Mouse (Mus musculus): ENCODE data around the gene Tom1l2. TPM values are rescaled to one million over a fixed set of nuclear protein-coding genes. Genes with fewer than 3 reads are reported as not detected.

Gene Tom1l2
- polyA plus RNA-seq, 1 experiment from 2014 or later = 21.2 TPM

DNA sequence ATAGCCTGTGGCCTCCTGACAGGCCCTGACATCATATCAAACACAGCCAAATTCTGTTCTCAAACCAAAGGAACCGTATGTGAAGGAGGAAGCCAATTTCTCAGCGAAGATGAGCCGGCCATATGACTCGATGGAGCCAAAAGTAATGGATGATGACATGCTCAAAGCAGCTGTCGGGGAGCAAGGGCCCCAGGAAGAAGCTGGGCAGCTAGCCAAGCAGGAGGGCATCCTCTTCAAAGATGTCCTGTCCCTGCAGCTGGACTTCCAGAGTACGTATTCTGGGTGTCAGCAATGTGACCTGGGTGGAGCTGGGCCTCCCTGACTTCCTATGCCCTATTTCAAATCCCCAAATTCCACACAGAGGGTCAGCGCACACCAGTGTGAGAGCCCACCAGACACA is 5.8 kb upstream of the Tom1l2 start:
- 86% methylated on average over 7 of the region's 7 CpGs for WGBS

DNA sequence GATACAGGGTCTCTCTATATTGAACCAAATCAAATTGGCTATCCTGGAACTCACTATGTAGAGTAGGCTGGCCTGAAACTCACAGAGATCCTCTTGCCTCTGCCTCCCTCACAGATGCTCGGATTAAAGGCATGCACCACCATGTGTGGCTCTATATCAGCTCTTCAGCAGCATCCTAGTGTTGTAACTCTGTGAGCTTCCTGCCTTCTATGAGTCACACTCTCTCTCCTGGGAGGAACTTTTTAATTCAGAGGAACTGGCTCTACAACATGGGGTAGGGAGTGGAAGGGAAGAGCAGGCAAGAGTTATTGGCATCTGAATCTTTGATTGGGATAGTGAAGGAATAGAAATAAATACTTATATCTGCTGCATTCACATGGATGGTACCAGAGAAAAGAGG is 4.4 kb upstream of the Tom1l2 start:
- Histone ChIP-seq H3K4me1 (ENCODE audit: control insufficient read depth, insufficient read depth, low read length) (peaks cover 3% of the 10 kb centered on the region; the same call in 1 of the 2 replicates), H3K9ac (ENCODE audit: low read length) (no peak overlapping the region), H3K4me3 (ENCODE audit: low read depth, low read length) (no peak overlapping the region), H3K36me3 (ENCODE audit: control insufficient read depth, insufficient read depth, low read length) (no peaks in the 10 kb centered on the region), H3K27ac (ENCODE audit: low read depth, low read length) (no peak overlapping the region), H3K9me3 (ENCODE audit: control insufficient read depth, low read length) (no peaks in the 10 kb centered on the region), H3K27me3 (ENCODE audit: control insufficient read depth, insufficient read depth, low read length) (no peaks in the 10 kb centered on the region), H3K4me2 (ENCODE audit: low read depth) (no peak overlapping the region)
- 49% methylated on average over 1 of the region's 1 CpGs for WGBS
- no peak for DNase-seq (ENCODE audit: low spot score)
- ATAC-seq (ENCODE audit: insufficient read depth, low FRiP score, low TSS enrichment) = no peak

More for the DNA sequence above, 5.8 kb upstream of the Tom1l2 start:
- Histone ChIP-seq H3K27me3 (ENCODE audit: control insufficient read depth, insufficient read depth, low read length) (no peaks in the 10 kb centered on the region), H3K36me3 (ENCODE audit: control insufficient read depth, insufficient read depth, low read length) (no peaks in the 10 kb centered on the region), H3K9me3 (ENCODE audit: control insufficient read depth, low read length) (no peaks in the 10 kb centered on the region), H3K4me2 (ENCODE audit: low read depth) (no peak overlapping the region), H3K9ac (ENCODE audit: low read length) (no peak overlapping the region), H3K27ac (ENCODE audit: low read depth, low read length) (no peak overlapping the region), H3K4me1 (ENCODE audit: control insufficient read depth, insufficient read depth, low read length) (no peaks in the 10 kb centered on the region), H3K4me3 (ENCODE audit: low read depth, low read length) (no peak overlapping the region)
- no peak for ATAC-seq (ENCODE audit: insufficient read depth, low FRiP score, low TSS enrichment)
- no peak for DNase-seq (ENCODE audit: low spot score)

DNA sequence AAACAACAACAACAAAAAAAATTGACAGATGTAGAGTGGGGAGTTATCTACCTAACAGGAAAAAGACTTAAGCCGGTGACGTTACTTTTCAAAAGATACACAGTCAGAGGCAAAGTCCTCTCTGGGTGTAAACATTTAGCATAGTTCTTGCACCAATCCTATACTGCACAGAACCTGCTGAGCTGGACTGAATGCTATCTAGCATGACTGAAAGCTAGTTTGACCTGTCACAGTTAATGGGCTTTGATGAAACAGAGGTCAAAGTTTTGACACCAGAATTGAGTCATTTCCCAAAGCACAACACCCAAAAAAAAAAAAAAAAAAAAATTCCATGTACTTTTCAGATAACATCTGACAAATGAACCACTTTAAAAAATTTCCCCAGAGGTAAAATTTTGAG is 3.2 kb upstream of the Tom1l2 start:
- Histone ChIP-seq H3K4me1 (ENCODE audit: control insufficient read depth, insufficient read depth, low read length) (peaks cover 9% of the 10 kb centered on the region), H3K9me3 (ENCODE audit: control insufficient read depth, low read length) (no peaks in the 10 kb centered on the region), H3K36me3 (ENCODE audit: control insufficient read depth, insufficient read depth, low read length) (no peaks in the 10 kb centered on the region), H3K4me3 (ENCODE audit: low read depth, low read length) (no peak overlapping the region), H3K4me2 (ENCODE audit: low read depth) (no peak overlapping the region), H3K9ac (ENCODE audit: low read length) (no peak overlapping the region), H3K27ac (ENCODE audit: low read depth, low read length) (no peak overlapping the region), H3K27me3 (ENCODE audit: control insufficient read depth, insufficient read depth, low read length) (no peaks in the 10 kb centered on the region)
- ATAC-seq (ENCODE audit: insufficient read depth, low FRiP score, low TSS enrichment) (no peak), DNase-seq (ENCODE audit: low spot score) (no peak)
- WGBS = 96% methylated on average over 2 of the region's 2 CpGs

DNA sequence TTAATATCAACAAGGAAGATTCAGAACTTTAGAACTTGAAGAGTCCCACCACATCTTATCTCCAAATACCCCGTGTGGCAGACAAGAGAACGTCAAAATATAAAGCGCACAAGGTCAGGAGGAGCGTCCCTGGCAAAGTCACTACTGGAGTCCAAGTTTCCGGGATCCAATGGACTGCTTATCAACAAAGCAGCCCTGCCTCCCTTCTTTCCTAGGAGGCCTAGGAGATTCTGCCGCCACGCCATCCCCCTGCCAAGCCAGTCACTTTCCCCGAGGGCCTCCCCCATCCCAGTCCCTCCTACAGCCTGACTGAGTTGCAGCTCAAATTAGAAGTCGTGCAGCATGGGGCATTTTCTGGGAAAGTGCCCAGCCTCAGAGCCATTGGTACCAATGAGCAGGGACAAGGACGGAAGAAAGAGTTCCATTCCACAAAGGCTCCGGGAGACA is 757 bp downstream of the Tom1l2 start:
- no peak for DNase-seq (ENCODE audit: low spot score)
- Histone ChIP-seq H3K36me3 (ENCODE audit: control insufficient read depth, insufficient read depth, low read length) (no peaks in the 10 kb centered on the region), H3K27ac (ENCODE audit: low read depth, low read length) (no peak overlapping the region; the same call in 1 of the 2 replicates), H3K4me2 (ENCODE audit: low read depth) (peak overlapping the region; percentile 71), H3K27me3 (ENCODE audit: control insufficient read depth, insufficient read depth, low read length) (no peaks in the 10 kb centered on the region), H3K4me3 (ENCODE audit: low read depth, low read length) (peak overlapping the region; percentile 44), H3K9me3 (ENCODE audit: control insufficient read depth, low read length) (no peaks in the 10 kb centered on the region), H3K9ac (ENCODE audit: low read length) (peak overlapping the region; percentile 69), H3K4me1 (ENCODE audit: control insufficient read depth, insufficient read depth, low read length) (peaks cover 9% of the 10 kb centered on the region)
- no peak for ATAC-seq (ENCODE audit: insufficient read depth, low FRiP score, low TSS enrichment)
- 28% methylated on average over 11 of the region's 11 CpGs for WGBS

DNA sequence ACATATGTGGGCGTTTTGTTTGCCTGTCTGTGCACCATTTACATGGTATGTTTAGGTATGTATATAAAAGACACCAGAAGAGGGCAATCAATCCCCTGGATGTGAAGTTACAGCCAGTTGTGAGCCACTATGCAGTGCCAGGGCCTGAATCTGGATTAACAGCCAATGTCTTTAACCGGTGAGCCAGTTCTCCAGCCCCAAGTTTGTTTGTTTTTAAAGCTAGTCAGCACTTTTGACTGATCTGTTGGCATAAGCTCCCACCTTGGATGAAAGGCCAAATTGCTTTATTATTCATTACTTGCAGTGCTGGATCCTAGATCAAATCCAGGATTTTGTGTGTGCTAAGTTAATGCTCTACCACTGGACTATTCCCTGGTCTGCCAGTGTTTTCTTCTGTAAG is 1.3 kb downstream of the Tom1l2 start:
- Histone ChIP-seq H3K27ac (ENCODE audit: low read depth, low read length) (no peak overlapping the region), H3K9me3 (ENCODE audit: control insufficient read depth, low read length) (no peaks in the 10 kb centered on the region), H3K9ac (ENCODE audit: low read length) (no peak overlapping the region), H3K4me2 (ENCODE audit: low read depth) (peak overlapping the region; percentile 71), H3K36me3 (ENCODE audit: control insufficient read depth, insufficient read depth, low read length) (no peaks in the 10 kb centered on the region), H3K4me1 (ENCODE audit: control insufficient read depth, insufficient read depth, low read length) (peaks cover 9% of the 10 kb centered on the region), H3K27me3 (ENCODE audit: control insufficient read depth, insufficient read depth, low read length) (no peaks in the 10 kb centered on the region), H3K4me3 (ENCODE audit: low read depth, low read length) (no peak overlapping the region)
- DNase-seq (ENCODE audit: low spot score) (no peak), ATAC-seq (ENCODE audit: insufficient read depth, low FRiP score, low TSS enrichment) (no peak)
- WGBS = 62% methylated on average over 2 of the region's 2 CpGs

DNA sequence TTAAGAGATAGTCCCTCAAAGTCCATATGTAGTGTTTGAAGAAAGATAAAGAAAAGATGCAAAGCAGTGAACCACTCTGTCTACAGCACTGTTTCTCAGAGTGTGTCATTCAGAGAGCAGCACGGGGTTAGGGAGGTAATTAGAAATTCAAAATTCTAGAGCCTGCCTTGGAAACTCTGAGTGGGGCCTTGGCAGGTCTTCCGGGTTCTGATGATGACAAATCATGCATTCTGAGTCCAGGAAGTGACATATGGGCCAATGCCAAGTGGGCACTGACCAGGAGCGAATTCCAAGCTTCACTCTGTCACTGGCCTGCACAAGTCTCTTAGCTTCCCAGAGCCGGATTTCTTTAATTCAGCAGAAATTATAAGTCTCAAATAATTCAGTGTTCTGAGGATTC is 6.2 kb downstream of the Tom1l2 start:
- H3K9me3 ChIP-seq (ENCODE audit: control insufficient read depth, low read length) = no peaks in the 10 kb centered on the region

DNA sequence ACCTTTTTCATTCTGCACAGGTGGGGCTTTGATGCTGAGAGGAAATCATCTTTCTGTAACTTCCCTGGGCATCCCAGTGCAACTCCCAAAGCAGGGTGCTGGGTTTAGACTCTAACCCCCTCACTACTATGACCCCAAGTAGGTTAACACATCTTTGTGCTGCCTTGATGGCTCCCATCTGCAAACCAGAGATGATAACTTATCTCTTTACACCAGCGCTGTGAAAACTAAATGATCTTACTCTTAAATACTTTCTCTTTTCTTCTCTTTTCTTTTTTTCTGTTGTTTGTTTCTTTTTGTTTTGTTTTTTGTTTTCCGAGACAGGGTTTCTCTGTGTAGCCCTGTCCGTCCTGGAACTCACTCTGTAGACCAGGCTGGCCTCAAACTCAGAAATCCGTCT is 6.8 kb downstream of the Tom1l2 start:
- Histone ChIP-seq H3K9me3 (ENCODE audit: control insufficient read depth, low read length) (no peaks in the 10 kb centered on the region), H3K27me3 (ENCODE audit: control insufficient read depth, insufficient read depth, low read length) (no peaks in the 10 kb centered on the region), H3K4me1 (ENCODE audit: control insufficient read depth, insufficient read depth, low read length) (no peaks in the 10 kb centered on the region), H3K4me3 (ENCODE audit: low read depth, low read length) (no peak overlapping the region), H3K9ac (ENCODE audit: low read length) (no peak overlapping the region), H3K27ac (ENCODE audit: low read depth, low read length) (no peak overlapping the region), H3K4me2 (ENCODE audit: low read depth) (no peak overlapping the region), H3K36me3 (ENCODE audit: control insufficient read depth, insufficient read depth, low read length) (no peaks in the 10 kb centered on the region)
- ATAC-seq (ENCODE audit: insufficient read depth, low FRiP score, low TSS enrichment) = no peak
- DNase-seq (ENCODE audit: low spot score) = no peak
- WGBS = 86% methylated on average over 4 of the region's 4 CpGs

More for the DNA sequence above, 6.2 kb downstream of the Tom1l2 start:
- Histone ChIP-seq H3K27me3 (ENCODE audit: control insufficient read depth, insufficient read depth, low read length) (no peaks in the 10 kb centered on the region), H3K36me3 (ENCODE audit: control insufficient read depth, insufficient read depth, low read length) (no peaks in the 10 kb centered on the region), H3K4me1 (ENCODE audit: control insufficient read depth, insufficient read depth, low read length) (peaks cover under 1% of the 10 kb centered on the region; the same call in 1 of the 2 replicates), H3K4me3 (ENCODE audit: low read depth, low read length) (no peak overlapping the region), H3K27ac (ENCODE audit: low read depth, low read length) (no peak overlapping the region), H3K9ac (ENCODE audit: low read length) (no peak overlapping the region), H3K4me2 (ENCODE audit: low read depth) (no peak overlapping the region)
- ATAC-seq (ENCODE audit: insufficient read depth, low FRiP score, low TSS enrichment) (no peak), DNase-seq (ENCODE audit: low spot score) (no peak)
- 80% methylated on average over 4 of the region's 4 CpGs for WGBS

DNA sequence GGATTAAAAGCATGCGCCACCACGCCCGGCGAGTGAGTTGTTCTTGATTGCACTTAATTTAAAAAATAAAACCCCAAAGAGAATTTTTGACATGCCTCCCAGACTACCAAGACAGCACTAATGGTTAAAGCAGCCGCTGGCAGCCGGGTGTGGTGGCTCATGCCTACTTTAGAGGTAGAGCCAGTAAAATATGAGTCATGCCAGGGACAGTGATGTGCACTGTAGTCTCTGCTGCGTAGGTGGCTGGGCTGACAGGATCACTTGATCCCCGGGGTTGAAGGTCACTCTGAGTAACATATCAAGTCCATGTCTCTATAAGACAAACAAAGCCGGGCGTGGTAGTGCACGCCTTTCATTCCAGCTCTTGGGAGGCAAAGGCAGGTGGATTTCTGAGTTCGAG is 13.3 kb downstream of the Tom1l2 start:
- Histone ChIP-seq H3K27me3 (ENCODE audit: control insufficient read depth, insufficient read depth, low read length) (no peaks in the 10 kb centered on the region), H3K36me3 (ENCODE audit: control insufficient read depth, insufficient read depth, low read length) (no peaks in the 10 kb centered on the region), H3K4me1 (ENCODE audit: control insufficient read depth, insufficient read depth, low read length) (no peaks in the 10 kb centered on the region), H3K4me2 (ENCODE audit: low read depth) (no peak overlapping the region), H3K9me3 (ENCODE audit: control insufficient read depth, low read length) (no peaks in the 10 kb centered on the region), H3K27ac (ENCODE audit: low read depth, low read length) (no peak overlapping the region), H3K9ac (ENCODE audit: low read length) (no peak overlapping the region), H3K4me3 (ENCODE audit: low read depth, low read length) (no peak overlapping the region)
- 91% methylated on average over 12 of the region's 12 CpGs for WGBS
- ATAC-seq (ENCODE audit: insufficient read depth, low FRiP score, low TSS enrichment) (no peak), DNase-seq (ENCODE audit: low spot score) (no peak)

DNA sequence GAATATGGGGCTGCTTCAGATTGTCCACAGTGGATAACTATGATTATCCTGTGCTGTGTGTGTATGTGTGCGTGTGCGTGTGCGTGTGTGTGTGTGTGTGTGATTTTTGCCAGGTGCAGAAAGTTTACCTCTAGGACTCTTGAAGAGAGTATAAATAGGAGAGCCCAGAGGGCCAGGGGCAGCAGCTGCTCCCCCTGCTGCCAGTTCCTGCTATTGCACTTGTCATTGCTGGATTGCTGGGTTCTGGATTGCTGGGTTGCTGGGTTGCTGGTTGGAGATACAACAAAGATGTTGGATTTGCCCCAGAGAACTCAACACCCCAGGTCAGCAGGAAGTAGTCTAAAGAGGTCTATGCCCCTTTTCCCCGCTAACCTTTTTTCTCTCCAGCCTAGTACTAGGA is 14.4 kb downstream of the Tom1l2 start:
- Histone ChIP-seq H3K9ac (ENCODE audit: low read length) (no peak overlapping the region), H3K27me3 (ENCODE audit: control insufficient read depth, insufficient read depth, low read length) (no peaks in the 10 kb centered on the region), H3K36me3 (ENCODE audit: control insufficient read depth, insufficient read depth, low read length) (no peaks in the 10 kb centered on the region), H3K4me1 (ENCODE audit: control insufficient read depth, insufficient read depth, low read length) (no peaks in the 10 kb centered on the region), H3K4me3 (ENCODE audit: low read depth, low read length) (no peak overlapping the region), H3K9me3 (ENCODE audit: control insufficient read depth, low read length) (no peaks in the 10 kb centered on the region), H3K4me2 (ENCODE audit: low read depth) (no peak overlapping the region), H3K27ac (ENCODE audit: low read depth, low read length) (no peak overlapping the region)
- no peak for ATAC-seq (ENCODE audit: insufficient read depth, low FRiP score, low TSS enrichment)
- DNase-seq (ENCODE audit: low spot score) = peak; percentile 49
- 69% methylated on average over 4 of the region's 4 CpGs for WGBS
